Mouse (Mus musculus): ENCODE data around the gene Ccnt1. TPM values are rescaled to one million over a fixed set of nuclear protein-coding genes. Genes with fewer than 3 reads are reported as not detected.

Gene Ccnt1
- polyA plus RNA-seq, 1 experiment from 2014 or later: 37.9 TPM

DNA sequence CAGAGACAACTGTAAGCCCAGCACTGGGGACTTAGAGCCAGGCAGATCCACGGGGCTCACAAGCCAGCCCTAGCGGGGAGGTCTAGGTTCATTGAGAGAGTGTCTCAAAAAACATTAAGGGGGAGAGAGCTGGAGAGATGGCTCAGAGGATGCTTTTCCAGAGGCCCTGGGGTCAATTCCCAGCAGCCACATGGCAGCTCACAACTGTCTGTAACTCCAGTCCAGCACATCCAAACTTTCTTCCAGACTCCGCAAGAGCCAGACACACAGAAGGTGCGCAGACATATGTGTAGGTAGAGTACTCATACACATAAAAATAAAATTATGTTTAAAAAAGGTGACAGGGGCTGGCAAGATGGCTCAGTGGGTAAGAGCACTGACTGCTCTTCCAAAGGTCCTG, 2.6 kb upstream of the Ccnt1 start:
- H3K4me1 ChIP-seq (replicated peaks): peaks cover 10% of the 10 kb centered on the region
- H3K27me3 ChIP-seq (replicated peaks): 0 out of 2 replicates have a peak, but pooled peaks cover 3% of the 10 kb centered on the region
- no peaks in the 10 kb centered on the region for H3K36me3 ChIP-seq
- 74% methylated on average over 4 of the region's 4 CpGs for WGBS
- H3K4me2 ChIP-seq: no peak overlapping the region
- no peak overlapping the region for H3K27ac ChIP-seq (ENCODE audit: poor library complexity, severe bottlenecking)
- H3K9ac ChIP-seq: no peak overlapping the region
- ATAC-seq (ENCODE audit: insufficient number of reproducible peaks, low FRiP score): no peak
- H3K4me3 ChIP-seq: no peak overlapping the region
- H3K9me3 ChIP-seq (replicated peaks): no peaks in the 10 kb centered on the region

DNA sequence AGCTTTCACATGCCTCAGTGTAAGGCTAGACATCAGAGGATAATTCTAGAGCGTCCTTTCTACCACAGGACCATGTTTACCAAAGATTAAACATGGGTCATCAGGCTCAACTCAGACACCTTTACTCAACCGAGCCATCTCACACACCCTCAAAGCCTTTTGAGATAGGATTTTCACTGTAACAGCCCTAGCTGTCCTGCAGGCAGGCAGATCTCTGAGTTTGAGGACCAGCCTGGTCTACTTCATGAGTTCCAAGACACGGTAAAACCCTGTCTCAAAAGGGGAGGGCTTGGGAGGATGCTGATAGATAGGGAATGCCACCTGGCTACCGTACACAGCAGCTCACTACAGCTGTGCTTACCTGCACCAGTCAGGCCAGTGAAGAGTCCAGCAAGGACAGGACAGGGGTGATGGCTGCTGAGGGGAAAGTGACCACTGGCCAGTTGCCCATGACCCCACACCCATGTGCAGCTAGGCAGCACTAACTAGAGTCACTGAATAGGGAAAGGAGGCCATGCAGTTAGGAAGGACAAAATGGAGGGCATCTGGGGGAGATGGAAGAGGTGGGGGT, 843 bp downstream of the Ccnt1 start:
- Histone ChIP-seq H3K27ac (ENCODE audit: poor library complexity, severe bottlenecking) (no peak overlapping the region), H3K27me3 (replicated peaks) (no peaks in the 10 kb centered on the region), H3K9me3 (replicated peaks) (no peaks in the 10 kb centered on the region), H3K4me2 (no peak overlapping the region), H3K4me1 (replicated peaks) (peaks cover 26% of the 10 kb centered on the region), H3K4me3 (no peak overlapping the region), H3K9ac (peak overlapping the region; percentile 17; the same call in 1 of the 2 replicates), H3K36me3 (peaks cover 6% of the 10 kb centered on the region; the same call in 1 of the 2 replicates)
- WGBS: 75% methylated on average over 4 of the region's 4 CpGs
- no peak for ATAC-seq (ENCODE audit: insufficient number of reproducible peaks, low FRiP score)

DNA sequence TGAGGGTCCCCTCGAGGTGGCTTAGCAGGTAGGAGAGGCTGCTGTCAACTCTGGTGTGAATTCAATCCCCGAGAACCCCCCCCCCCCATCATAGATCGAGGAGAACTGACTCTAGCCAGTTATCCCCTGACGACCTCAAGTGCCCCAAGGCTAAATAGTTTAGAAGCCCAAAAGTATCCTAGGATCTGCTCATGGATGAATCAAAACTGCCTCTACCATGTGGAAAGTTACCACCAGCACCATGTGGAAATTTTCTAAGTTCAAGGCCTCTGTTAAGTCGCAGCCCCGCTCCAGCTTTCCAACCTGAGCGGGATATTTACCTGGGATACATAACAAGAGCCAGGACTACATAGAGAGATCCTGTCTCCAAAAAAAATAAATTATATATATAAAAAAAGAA, 1.5 kb downstream of the Ccnt1 start:
- H3K27me3 ChIP-seq (replicated peaks): no peaks in the 10 kb centered on the region

DNA sequence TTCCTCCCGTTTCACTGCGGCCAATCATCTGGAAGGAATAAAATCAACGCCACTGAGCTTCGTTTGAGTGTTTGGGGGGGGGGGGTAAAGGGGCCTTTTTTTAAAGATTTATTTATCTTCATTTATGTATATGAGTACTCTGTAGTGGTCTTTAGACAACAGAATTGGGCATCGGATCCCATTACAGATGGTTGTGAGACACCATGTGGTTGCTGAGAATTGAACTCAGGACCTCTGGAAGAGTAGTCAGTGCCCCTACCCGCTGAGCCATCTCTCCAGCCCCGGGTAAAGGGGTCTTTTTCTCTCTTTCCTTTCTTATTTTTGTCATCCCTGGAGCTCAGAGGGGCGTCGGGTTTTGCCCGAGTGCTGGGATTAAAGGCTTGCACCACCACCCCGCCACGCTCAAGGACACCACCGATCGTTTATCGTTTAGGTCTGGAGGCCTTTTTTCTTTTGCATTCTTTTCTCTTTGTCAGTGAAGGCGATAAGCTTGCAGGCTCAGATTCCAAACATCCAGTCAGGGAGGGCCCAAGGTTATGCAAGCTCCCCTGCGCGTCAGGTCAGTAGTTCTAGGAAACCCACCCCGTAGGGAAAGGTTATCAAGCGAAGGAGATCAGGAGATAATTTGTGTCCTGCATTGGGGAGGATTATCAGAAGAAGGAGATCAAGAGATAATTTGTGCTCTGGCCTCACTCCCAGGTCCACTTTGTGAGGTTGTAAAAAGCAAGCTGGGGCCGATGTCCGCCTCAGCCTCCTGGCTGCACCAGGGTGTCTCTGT, 2.3 kb downstream of the Ccnt1 start:
- Histone ChIP-seq H3K36me3 (peaks cover 12% of the 10 kb centered on the region), H3K27ac (ENCODE audit: poor library complexity, severe bottlenecking) (peak overlapping the region; percentile 94), H3K9ac (peak overlapping the region; percentile 85), H3K4me1 (replicated peaks) (peaks cover 26% of the 10 kb centered on the region), H3K27me3 (replicated peaks) (no peaks in the 10 kb centered on the region), H3K4me2 (peak overlapping the region; percentile 94), H3K4me3 (peak overlapping the region; percentile 87), H3K9me3 (replicated peaks) (no peaks in the 10 kb centered on the region)
- 0 out of 2 replicates have a peak, but pooled peaks have one; percentile 7 for ATAC-seq (ENCODE audit: insufficient number of reproducible peaks, low FRiP score)
- 7% methylated on average over 22 of the region's 22 CpGs for WGBS

More for the DNA sequence above, 1.5 kb downstream of the Ccnt1 start:
- ATAC-seq (ENCODE audit: insufficient number of reproducible peaks, low FRiP score): no peak
- Histone ChIP-seq H3K27ac (ENCODE audit: poor library complexity, severe bottlenecking) (peak overlapping the region; percentile 94; the same call in 1 of the 2 replicates), H3K4me2 (peak overlapping the region; percentile 94), H3K4me1 (replicated peaks) (peaks cover 26% of the 10 kb centered on the region), H3K9me3 (replicated peaks) (no peaks in the 10 kb centered on the region), H3K9ac (peak overlapping the region; percentile 85), H3K36me3 (peaks cover 9% of the 10 kb centered on the region), H3K4me3 (peak overlapping the region; percentile 87)
- 70% methylated on average over 7 of the region's 7 CpGs for WGBS

DNA sequence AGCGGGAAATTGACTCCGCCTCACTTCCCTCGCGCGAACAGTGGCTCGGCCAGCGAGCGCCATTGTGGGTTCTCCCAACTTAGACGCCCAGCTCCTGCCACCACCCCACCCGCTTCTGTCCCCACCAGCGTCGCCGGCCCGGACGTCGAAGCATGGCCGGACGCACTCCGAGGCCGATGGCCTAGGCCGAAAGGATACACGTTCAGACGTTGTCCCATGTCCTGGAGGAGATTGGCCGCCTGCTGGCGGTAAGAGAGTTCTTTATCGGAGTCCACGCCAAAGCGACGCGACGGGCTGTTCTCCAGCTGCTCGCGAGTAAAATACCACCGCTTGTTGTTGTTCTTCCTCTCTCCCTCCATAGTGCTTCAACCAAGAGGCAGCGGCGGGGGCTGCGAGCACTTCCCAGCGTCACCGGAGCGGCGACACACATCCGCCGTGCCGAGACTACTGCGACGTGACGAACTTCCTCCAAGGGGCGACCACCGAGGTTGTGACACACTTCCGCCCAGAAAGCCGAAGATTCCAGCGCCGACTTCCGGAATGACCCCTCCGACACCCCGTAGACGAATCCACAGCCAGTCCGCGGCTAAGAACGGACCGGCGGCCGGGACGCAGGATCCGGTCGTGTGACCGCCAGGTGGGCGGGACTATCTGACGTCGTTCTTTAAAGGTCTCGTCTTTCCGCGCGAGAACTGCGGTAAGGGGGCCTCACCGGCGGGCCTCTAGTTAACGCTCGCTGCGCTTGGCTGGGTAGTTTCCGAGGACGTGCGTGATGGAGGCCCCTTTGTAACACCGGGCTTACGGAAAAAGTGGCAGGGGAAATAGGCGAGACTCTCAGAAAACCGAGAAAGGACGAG, 3.2 kb downstream of the Ccnt1 start:
- Histone ChIP-seq H3K4me3 (peak overlapping the region; percentile 87), H3K9me3 (replicated peaks) (no peaks in the 10 kb centered on the region), H3K27me3 (replicated peaks) (no peaks in the 10 kb centered on the region), H3K4me1 (replicated peaks) (peaks cover 26% of the 10 kb centered on the region), H3K36me3 (peaks cover 21% of the 10 kb centered on the region), H3K27ac (ENCODE audit: poor library complexity, severe bottlenecking) (peak overlapping the region; percentile 98), H3K9ac (peak overlapping the region; percentile 97), H3K4me2 (peak overlapping the region; percentile 94)
- ATAC-seq (ENCODE audit: insufficient number of reproducible peaks, low FRiP score): peak; percentile 96
- under 1% methylated on average over 88 of the region's 88 CpGs for WGBS

DNA sequence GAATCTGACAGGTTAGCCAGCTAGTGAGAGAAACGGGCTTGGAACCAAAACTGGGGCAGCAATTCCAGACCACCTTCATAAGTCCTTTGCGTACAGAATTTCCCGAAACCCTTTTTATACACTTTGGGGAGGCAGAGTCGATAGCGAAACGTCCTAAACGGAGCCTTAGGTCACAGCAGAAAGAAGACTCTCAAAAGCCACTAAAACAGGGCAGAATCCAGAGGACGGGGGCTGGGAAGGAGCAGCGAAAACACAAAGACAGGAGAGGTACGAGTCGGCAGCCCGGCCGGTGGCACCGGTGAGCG, 3.8 kb downstream of the Ccnt1 start:
- peaks cover 26% of the 10 kb centered on the region for H3K4me1 ChIP-seq (replicated peaks)
- H3K4me2 ChIP-seq: peak overlapping the region; percentile 81
- WGBS: under 1% methylated on average over 15 of the region's 15 CpGs
- peak overlapping the region; percentile 87 for H3K4me3 ChIP-seq
- peak overlapping the region; percentile 97 for H3K9ac ChIP-seq
- ATAC-seq (ENCODE audit: insufficient number of reproducible peaks, low FRiP score): no peak
- H3K27me3 ChIP-seq (replicated peaks): no peaks in the 10 kb centered on the region
- H3K36me3 ChIP-seq: peaks cover 23% of the 10 kb centered on the region
- peak overlapping the region; percentile 98 for H3K27ac ChIP-seq (ENCODE audit: poor library complexity, severe bottlenecking)
- H3K9me3 ChIP-seq (replicated peaks): no peaks in the 10 kb centered on the region

DNA sequence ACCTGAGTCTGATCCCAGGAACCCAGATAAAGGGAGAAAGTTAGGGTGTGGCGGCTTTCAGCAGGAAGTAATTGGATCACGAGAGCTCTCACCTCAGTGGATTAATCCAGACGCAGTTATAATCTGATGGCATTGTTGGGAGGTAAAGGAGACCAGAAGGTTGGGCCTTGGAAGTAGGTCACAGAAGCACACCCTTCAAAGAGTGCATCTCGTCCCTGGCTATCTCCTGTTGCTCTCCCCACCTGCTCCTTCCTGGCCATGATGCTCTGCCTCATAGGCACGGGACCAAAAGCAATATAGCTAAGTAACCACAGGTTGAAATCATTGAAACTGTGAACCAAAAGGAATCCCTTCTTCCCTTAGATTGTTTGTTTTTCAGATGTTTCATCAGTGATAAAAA, 13.5 kb downstream of the Ccnt1 start:
- no peak for ATAC-seq (ENCODE audit: insufficient number of reproducible peaks, low FRiP score)
- no peaks in the 10 kb centered on the region for H3K27me3 ChIP-seq (replicated peaks)
- peaks cover 60% of the 10 kb centered on the region for H3K36me3 ChIP-seq
- H3K4me2 ChIP-seq: no peak overlapping the region
- H3K4me1 ChIP-seq (replicated peaks): no peaks in the 10 kb centered on the region
- no peak overlapping the region for H3K9ac ChIP-seq
- WGBS: 84% methylated on average over 5 of the region's 5 CpGs
- H3K9me3 ChIP-seq (replicated peaks): no peaks in the 10 kb centered on the region
- no peak overlapping the region for H3K4me3 ChIP-seq
- H3K27ac ChIP-seq (ENCODE audit: poor library complexity, severe bottlenecking): no peak overlapping the region

DNA sequence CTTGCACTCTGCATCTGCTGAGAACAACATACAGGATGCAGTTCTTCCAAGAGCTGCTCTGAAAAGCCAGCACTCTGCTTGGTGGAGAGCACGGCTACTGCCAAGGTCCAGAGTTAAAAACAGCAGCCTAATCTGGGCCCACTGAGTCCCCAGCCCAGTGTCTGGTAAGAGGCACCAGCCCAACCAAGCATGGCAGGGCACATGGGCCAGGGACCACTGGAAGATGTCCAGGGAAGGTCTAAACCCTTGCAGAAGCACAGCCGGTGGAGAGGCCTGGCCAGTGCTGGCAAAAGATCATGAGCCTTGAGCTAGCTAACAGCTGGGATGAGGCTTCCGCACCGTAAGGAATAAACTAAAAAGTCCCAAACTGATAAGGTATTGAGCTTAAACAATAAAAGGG, 14.8 kb downstream of the Ccnt1 start:
- H3K36me3 ChIP-seq: peaks cover 69% of the 10 kb centered on the region
- H3K27ac ChIP-seq (ENCODE audit: poor library complexity, severe bottlenecking): no peak overlapping the region
- no peak overlapping the region for H3K9ac ChIP-seq
- H3K9me3 ChIP-seq (replicated peaks): no peaks in the 10 kb centered on the region
- no peaks in the 10 kb centered on the region for H3K27me3 ChIP-seq (replicated peaks)
- H3K4me3 ChIP-seq: no peak overlapping the region
- no peak overlapping the region for H3K4me2 ChIP-seq
- no peaks in the 10 kb centered on the region for H3K4me1 ChIP-seq (replicated peaks)
- ATAC-seq (ENCODE audit: insufficient number of reproducible peaks, low FRiP score): no peak
- WGBS: 90% methylated on average over 4 of the region's 4 CpGs

DNA sequence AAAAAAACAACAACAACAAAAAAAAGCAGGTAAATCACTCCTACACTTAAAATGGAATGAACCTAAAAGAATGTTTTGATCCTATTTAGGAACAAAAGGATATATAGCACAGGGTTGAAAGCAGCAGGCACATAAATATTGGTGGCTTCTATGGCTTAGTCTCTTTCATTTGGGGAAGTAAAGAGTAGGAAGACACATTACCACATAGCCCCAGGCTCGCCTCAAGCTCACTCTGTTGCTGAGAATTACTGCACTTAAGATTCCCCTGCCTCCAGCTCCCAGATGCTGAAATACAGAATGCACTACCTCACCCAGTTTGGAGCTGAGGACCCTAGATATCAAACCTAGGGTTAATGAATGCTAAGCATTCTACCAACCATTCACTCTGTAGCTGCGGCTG, 18.0 kb downstream of the Ccnt1 start:
- no peaks in the 10 kb centered on the region for H3K9me3 ChIP-seq (replicated peaks)
- H3K4me2 ChIP-seq: no peak overlapping the region
- H3K27me3 ChIP-seq (replicated peaks): no peaks in the 10 kb centered on the region
- H3K27ac ChIP-seq (ENCODE audit: poor library complexity, severe bottlenecking): no peak overlapping the region
- no peak overlapping the region for H3K4me3 ChIP-seq
- 85% methylated on average over 2 of the region's 2 CpGs for WGBS
- no peak for ATAC-seq (ENCODE audit: insufficient number of reproducible peaks, low FRiP score)
- no peak overlapping the region for H3K9ac ChIP-seq
- no peaks in the 10 kb centered on the region for H3K4me1 ChIP-seq (replicated peaks)
- H3K36me3 ChIP-seq: peaks cover 73% of the 10 kb centered on the region

DNA sequence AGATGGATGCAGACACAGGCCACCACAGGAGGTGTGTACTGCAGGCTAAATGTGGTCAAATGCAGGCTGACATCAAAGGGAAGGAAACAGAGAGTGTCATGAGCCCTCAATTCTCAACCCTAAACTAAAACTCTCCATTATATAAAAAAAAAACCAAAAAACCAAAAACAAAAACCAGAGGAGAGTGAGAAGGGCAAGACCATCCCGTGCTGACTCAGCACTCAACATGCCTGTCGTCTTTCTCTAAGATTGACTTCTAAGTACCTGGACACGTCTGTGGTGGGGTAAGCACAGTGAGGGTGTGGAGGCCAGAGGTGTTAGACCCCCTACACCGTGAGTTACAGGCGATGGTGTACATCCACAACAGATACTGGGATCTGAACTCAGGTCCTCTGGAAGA, 23.9 kb downstream of the Ccnt1 start:
- 90% methylated on average over 5 of the region's 5 CpGs for WGBS
- H3K4me3 ChIP-seq: no peak overlapping the region
- peaks cover 88% of the 10 kb centered on the region for H3K36me3 ChIP-seq
- no peaks in the 10 kb centered on the region for H3K4me1 ChIP-seq (replicated peaks)
- H3K9me3 ChIP-seq (replicated peaks): no peaks in the 10 kb centered on the region
- H3K27ac ChIP-seq (ENCODE audit: poor library complexity, severe bottlenecking): no peak overlapping the region
- ATAC-seq (ENCODE audit: insufficient number of reproducible peaks, low FRiP score): no peak
- no peaks in the 10 kb centered on the region for H3K27me3 ChIP-seq (replicated peaks)
- no peak overlapping the region for H3K9ac ChIP-seq
- H3K4me2 ChIP-seq: no peak overlapping the region

DNA sequence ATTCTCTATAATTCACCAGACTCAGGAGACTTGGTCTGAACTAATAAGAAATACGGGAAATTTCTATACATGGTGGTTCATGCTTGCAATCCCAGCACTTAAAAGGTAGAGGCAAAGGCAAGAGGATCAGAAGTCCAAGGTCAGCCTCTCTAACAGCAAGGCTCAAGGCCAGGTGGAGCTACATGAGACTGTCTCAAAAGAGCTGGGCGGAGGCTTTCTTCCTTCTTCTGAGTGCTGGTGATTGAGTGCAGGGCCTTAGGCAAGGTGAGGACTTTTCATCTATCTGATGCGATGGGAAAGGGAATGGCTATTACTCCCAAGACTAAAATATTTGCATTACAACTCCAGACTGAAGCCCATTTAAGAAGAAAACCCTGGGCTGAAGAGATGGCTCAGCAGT, 25.6 kb downstream of the Ccnt1 start:
- Histone ChIP-seq H3K9ac (no peak overlapping the region), H3K4me1 (replicated peaks) (no peaks in the 10 kb centered on the region), H3K4me2 (no peak overlapping the region), H3K27ac (ENCODE audit: poor library complexity, severe bottlenecking) (no peak overlapping the region), H3K36me3 (peaks cover 77% of the 10 kb centered on the region), H3K9me3 (replicated peaks) (no peaks in the 10 kb centered on the region), H3K4me3 (no peak overlapping the region), H3K27me3 (replicated peaks) (no peaks in the 10 kb centered on the region)
- ATAC-seq (ENCODE audit: insufficient number of reproducible peaks, low FRiP score): no peak
- 92% methylated on average over 3 of the region's 3 CpGs for WGBS
